Mouse (Mus musculus) heart, embryonic 16.5 days (tissue): ENCODE measurements around the gene Rps6kl1. TPM values are rescaled to one million over a fixed set of nuclear protein-coding genes. Genes with fewer than 3 reads are reported as not detected.

Experiments
- ATAC-seq: fragments of 200-750 bp; cut with Nextera tagmentation; replicated peaks from 2 replicates; pipeline ENCODE4 v1.8.0; 2017; ENCODE audit warnings: moderate number of reproducible peaks; ENCODE audit not compliant: insufficient read depth, low FRiP score; ENCODE audit errors: extremely low read depth
- H3K27ac ChIP-seq: fragments of 300-500 bp; sonication (generic); 2 replicates; pipeline ENCODE4 v1.5.1; 2014; ENCODE audit warnings: mild to moderate bottlenecking, low read length, control low read depth, moderate library complexity
- H3K27me3 ChIP-seq: fragments of 300-500 bp; sonication (generic); 2 replicates; pipeline ENCODE4 v1.6.1; 2014; ENCODE audit warnings: low read length, mixed read lengths; ENCODE audit not compliant: control insufficient read depth, insufficient read depth
- H3K36me3 ChIP-seq: fragments of 300-500 bp; sonication (generic); 2 replicates; pipeline ENCODE4 v1.6.1; 2014; ENCODE audit not compliant: control insufficient read depth, insufficient read depth
- H3K4me1 ChIP-seq: fragments of 300-500 bp; sonication (generic); 2 replicates; pipeline ENCODE4 v1.6.1; 2014; ENCODE audit warnings: low read length, mixed read lengths; ENCODE audit not compliant: control insufficient read depth, insufficient read depth
- H3K4me2 ChIP-seq: fragments of 300-500 bp; sonication (generic); 2 replicates; pipeline ENCODE4 v1.6.1; 2014; ENCODE audit warnings: low read depth, mild to moderate bottlenecking, control low read depth, low read length
- H3K4me3 ChIP-seq: fragments of 300-500 bp; sonication (generic); 2 replicates; pipeline ENCODE4 v1.5.1; 2014; ENCODE audit warnings: mild to moderate bottlenecking, control low read depth, low read length
- H3K9ac ChIP-seq: fragments of 300-500 bp; sonication (generic); 2 replicates; pipeline ENCODE4 v1.6.1; 2014; ENCODE audit warnings: low read length, control low read depth
- H3K9me3 ChIP-seq: fragments of 300-500 bp; sonication (generic); replicated peaks from 2 replicates; pipeline ENCODE4 v1.6.1; 2016; ENCODE audit warnings: low read length; ENCODE audit not compliant: control insufficient read depth
- WGBS: fragments of 180-500 bp; shearing (Covaris S2); extraction: QIAGEN DNeasy Blood & Tissue Kit; methylation state at CpG from one replicate; pipeline ENCODE4 v1.1.7; 2014; 5-methylcytosine and 5-hydroxymethylcytosine counted together
- polyA plus RNA-seq: library from polyadenylated mRNA; unstranded; fragments of >200 nt; fragmentation: Nextera tagmentation; extraction: Ambion mirVana; gene quantifications from 2 replicates; pipeline ENCODE4 v1.2.1, GENCODE M21; 2015

The Rps6kl1 gene
- polyA plus RNA-seq, 1 experiment from 2014 or later, result 2.5 TPM

DNA sequence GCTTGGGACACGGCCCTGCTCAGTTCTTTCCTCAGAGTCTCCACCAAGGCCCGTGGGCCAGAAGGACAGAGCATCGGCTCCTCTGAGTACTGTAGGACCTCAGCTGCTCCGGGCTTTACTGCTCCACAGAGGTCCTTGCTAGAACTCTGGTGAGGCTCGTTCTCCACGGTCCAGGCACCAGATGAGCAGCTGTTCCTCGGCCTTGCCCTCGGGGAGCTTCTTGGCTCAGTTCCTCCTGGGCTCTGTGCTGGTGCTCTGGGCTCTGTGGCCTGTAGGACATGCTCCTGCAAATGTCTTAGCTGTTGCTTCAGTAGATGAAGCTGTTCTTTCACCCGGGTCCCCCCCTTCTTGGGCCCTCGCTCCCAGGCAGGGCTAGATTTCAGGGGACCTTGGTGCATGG is 56.4 kb downstream of the Rps6kl1 start:
- Histone ChIP-seq H3K4me2 (no peak overlapping the region), H3K27ac (no peak overlapping the region), H3K4me1 (peaks cover 3% of the 10 kb centered on the region; the same call in 1 of the 2 replicates), H3K27me3 (no peaks in the 10 kb centered on the region), H3K4me3 (no peak overlapping the region), H3K36me3 (no peaks in the 10 kb centered on the region), H3K9me3 (no peaks in the 10 kb centered on the region), H3K9ac (no peak overlapping the region)
- WGBS, result 76% methylated on average over 10 of the region's 10 CpGs
- ATAC-seq, result no peak

DNA sequence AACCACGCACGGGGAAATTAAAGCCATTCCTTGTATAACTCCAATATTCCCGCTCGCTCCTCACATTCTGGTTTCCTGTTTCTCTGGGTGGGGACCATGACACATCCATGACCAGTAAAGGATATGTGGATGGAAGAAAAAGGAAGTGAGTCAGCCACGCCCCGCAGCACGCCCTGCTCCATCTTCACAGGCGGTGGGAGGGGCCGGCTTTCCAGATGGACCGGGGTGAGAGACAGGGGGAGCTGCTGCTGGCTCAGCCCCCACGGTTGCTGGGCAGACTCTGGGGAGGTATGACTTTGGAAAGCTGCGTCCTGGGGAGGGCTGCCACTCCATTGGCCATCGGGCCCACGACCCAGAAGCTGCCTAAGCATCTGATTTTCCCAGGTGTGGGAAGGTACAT is 57.1 kb downstream of the Rps6kl1 start:
- peak; percentile 41; the same call in 1 of the 2 replicates for ATAC-seq
- no peak overlapping the region for H3K9ac ChIP-seq
- no peaks in the 10 kb centered on the region for H3K9me3 ChIP-seq
- H3K27me3 ChIP-seq, result no peaks in the 10 kb centered on the region
- WGBS, result 25% methylated on average over 14 of the region's 14 CpGs
- H3K36me3 ChIP-seq, result peaks cover 3% of the 10 kb centered on the region
- H3K4me3 ChIP-seq, result no peak overlapping the region
- no peak overlapping the region for H3K27ac ChIP-seq
- H3K4me2 ChIP-seq, result no peak overlapping the region; the same call in 1 of the 2 replicates
- peaks cover 3% of the 10 kb centered on the region; the same call in 1 of the 2 replicates for H3K4me1 ChIP-seq

DNA sequence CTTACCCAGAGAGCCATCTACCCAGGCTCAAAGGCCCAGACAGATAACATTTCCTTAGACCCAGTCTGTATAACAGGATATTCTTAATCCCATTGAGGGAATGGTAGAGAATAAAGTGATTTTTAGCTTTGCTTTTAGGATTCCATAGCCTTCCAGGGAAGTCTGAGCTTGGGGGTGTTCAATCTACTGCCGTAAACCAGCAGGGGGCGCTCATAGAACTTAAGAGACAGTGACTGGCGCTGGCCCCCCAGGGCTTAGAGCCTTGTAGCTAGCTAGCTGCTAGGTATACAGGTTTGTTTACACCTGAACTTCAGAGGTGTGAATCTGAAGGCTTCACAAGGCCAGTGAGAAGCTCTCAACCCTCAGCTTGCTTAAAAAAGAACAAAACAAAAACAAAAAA is 58.9 kb downstream of the Rps6kl1 start:
- H3K4me3 ChIP-seq, result no peak overlapping the region
- peaks cover 17% of the 10 kb centered on the region for H3K36me3 ChIP-seq
- no peak overlapping the region for H3K27ac ChIP-seq
- no peak for ATAC-seq
- H3K27me3 ChIP-seq, result no peaks in the 10 kb centered on the region
- H3K4me1 ChIP-seq, result peaks cover 3% of the 10 kb centered on the region; the same call in 1 of the 2 replicates
- no peaks in the 10 kb centered on the region for H3K9me3 ChIP-seq
- H3K4me2 ChIP-seq, result no peak overlapping the region
- H3K9ac ChIP-seq, result no peak overlapping the region
- WGBS, result 8% methylated on average over 3 of the region's 3 CpGs

DNA sequence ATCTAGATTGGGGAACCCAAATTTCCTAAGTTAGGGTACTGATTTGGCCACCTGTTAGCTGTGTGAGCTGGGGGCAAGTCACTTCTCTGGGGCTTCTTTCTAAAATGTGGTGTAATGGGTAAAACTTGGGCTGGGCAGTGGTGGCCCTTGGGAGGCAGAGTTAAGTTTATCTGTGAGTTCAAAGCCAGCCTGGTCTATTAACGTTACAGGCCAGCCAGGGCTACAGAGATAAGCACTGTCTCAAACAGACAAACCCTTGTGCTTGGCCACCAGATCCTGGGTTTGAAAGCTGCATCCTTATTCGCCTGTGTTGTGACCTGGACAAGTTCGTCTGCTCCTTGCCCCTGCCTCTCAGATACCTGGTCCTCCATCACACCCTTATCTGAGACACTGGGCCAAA is 59.9 kb downstream of the Rps6kl1 start:
- 64% methylated on average over 3 of the region's 3 CpGs for WGBS
- Histone ChIP-seq H3K36me3 (peaks cover 17% of the 10 kb centered on the region), H3K27me3 (no peaks in the 10 kb centered on the region), H3K27ac (no peak overlapping the region), H3K9me3 (no peaks in the 10 kb centered on the region), H3K4me2 (no peak overlapping the region), H3K4me1 (peaks cover 3% of the 10 kb centered on the region; the same call in 1 of the 2 replicates), H3K9ac (no peak overlapping the region), H3K4me3 (no peak overlapping the region)
- ATAC-seq, result no peak

DNA sequence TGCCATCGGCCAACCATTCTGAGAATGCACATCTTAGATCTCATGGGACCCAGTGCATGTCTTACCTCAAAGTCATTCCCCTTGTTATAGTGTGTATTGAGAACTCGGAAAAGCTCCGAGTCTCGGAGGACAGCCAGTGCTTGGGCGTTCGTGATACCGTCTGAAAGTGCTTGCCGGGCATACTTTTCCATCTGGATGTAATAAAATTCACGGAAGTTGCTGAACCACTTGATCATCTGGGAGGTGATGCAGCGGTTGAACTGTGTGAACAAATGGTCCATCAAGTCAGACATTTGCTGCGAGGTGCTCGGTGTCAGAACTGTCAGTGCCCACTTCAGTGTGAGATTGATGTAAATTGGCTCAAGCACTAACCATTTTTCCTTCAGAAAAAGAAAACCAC is 63.2 kb downstream of the Rps6kl1 start:
- Histone ChIP-seq H3K36me3 (peaks cover 17% of the 10 kb centered on the region), H3K27ac (no peak overlapping the region), H3K4me3 (no peak overlapping the region), H3K27me3 (no peaks in the 10 kb centered on the region), H3K4me1 (no peaks in the 10 kb centered on the region), H3K9ac (no peak overlapping the region), H3K4me2 (no peak overlapping the region), H3K9me3 (no peaks in the 10 kb centered on the region)
- 90% methylated on average over 12 of the region's 12 CpGs for WGBS
- ATAC-seq, result no peak

Other genes with a start within 250 kb of the Rps6kl1 start
- 86.0 and 98.0 TPM in 2 replicates for gene Fcf1, start 180.4 kb downstream of the Rps6kl1 start, polyA plus RNA-seq
- 13.1 and 13.3 TPM in 2 replicates for gene Arel1, start 180.4 kb downstream of the Rps6kl1 start, polyA plus RNA-seq
- gene Ylpm1, start 154.9 kb downstream of the Rps6kl1 start, polyA plus RNA-seq, result 16.3 and 17.7 TPM in 2 replicates
- gene Prox2, start 40.5 kb downstream of the Rps6kl1 start, polyA plus RNA-seq, result 1.8 and 2.4 TPM in 2 replicates
- gene Dlst, start 40.4 kb downstream of the Rps6kl1 start, polyA plus RNA-seq, result 254 and 264 TPM in 2 replicates
- gene Pgf, start 26.5 kb upstream of the Rps6kl1 start, polyA plus RNA-seq, result 8.2 and 9.2 TPM in 2 replicates
- 57.6 and 68.6 TPM in 2 replicates for gene Eif2b2, start 68.2 kb upstream of the Rps6kl1 start, polyA plus RNA-seq
- 6.4 and 7.4 TPM in 2 replicates for gene Mlh3, start 119.3 kb upstream of the Rps6kl1 start, polyA plus RNA-seq
- 63.2 and 71.1 TPM in 2 replicates for gene Acyp1, start 137.2 kb upstream of the Rps6kl1 start, polyA plus RNA-seq
- gene Zc2hc1c, start 137.3 kb upstream of the Rps6kl1 start, polyA plus RNA-seq, result 2.1 and 2.2 TPM in 2 replicates
- gene Nek9, start 188.1 kb upstream of the Rps6kl1 start, polyA plus RNA-seq, result 19.0 and 20.6 TPM in 2 replicates
- 250 and 253 TPM in 2 replicates for gene Tmed10, start 223.6 kb upstream of the Rps6kl1 start, polyA plus RNA-seq